Mouse (Mus musculus): ENCODE measurements at regions not wholly inside any gene's neighbourhood (a gene's known extent, or its start where the extent isn't known, plus 50 kb on each side); places are given as distances from the start of the nearest gene placed in this dataset.

GRCm38 (mm10) chr3:148572493-148572892 is 417.9 kb downstream of the Adgrl2 start:
- ATAC-seq (replicated peaks; ENCODE audit: poor library complexity), result peak; percentile 26; the same call in 1 of the 2 replicates

DNA sequence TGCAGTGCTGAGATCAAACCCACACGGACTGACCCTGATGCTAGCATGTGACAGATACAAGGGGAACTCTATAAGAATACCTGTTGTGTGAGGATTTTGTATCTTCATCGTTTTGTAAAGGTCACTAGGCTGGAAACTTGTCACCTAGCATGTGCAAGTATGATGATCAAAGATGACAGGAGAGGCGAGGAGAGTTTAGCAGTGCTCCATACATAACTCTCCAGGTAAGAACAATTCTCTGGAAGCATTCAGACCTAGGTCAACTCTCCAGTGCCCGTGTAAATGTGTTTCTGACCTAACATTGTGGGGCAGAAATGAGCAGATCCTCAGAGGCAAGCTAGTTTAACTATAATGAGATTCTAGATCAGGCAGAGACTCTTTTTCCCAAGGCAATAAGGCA is 425.6 kb downstream of the Adgrl2 start:
- ATAC-seq (replicated peaks; ENCODE audit: poor library complexity), result no peak

GRCm38 (mm10) chr3:148561211-148561610 is 429.1 kb downstream of the Adgrl2 start:
- no peak for ATAC-seq (replicated peaks; ENCODE audit: poor library complexity)

DNA sequence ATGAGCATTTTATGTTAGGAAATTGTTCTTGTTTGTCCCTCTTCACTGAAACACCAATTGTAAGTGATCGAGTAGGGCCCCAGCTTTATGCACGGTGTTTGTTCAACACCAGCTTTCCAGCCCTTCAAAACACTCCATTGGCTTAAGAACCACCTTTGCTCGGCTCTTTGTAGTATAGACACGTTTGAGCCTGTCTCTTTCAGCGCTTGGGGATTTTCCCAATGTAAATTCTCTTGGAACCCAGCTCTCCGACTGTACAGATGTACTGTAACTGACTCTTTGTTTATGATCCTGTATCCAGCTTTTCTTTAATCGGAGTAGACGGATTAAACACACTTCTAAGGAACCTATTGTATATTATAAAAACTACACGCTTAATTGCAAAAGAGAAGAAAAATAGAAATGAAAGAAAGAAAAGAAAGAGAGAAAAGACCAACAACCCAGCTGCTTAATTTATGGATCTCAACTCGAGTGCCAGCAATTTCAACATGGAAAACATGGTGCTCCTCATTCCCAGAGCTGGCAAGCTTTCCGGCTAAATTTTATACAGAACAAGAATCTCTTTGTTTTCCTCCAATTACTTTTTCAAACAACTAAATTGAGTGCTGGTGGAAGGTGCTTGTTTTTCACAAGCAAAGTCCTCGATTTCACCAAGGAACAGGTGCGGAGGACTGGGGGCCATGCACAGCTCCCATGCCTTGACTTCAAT is 430.4 kb downstream of the Adgrl2 start:
- ATAC-seq (replicated peaks; ENCODE audit: poor library complexity), result no peak

GRCm38 (mm10) chr3:148558592-148559157 is 431.7 kb downstream of the Adgrl2 start:
- ATAC-seq (replicated peaks; ENCODE audit: poor library complexity), result no peak

GRCm38 (mm10) chr3:148555324-148555723 is 435.0 kb downstream of the Adgrl2 start:
- peak; percentile 68 for ATAC-seq (replicated peaks; ENCODE audit: poor library complexity)

DNA sequence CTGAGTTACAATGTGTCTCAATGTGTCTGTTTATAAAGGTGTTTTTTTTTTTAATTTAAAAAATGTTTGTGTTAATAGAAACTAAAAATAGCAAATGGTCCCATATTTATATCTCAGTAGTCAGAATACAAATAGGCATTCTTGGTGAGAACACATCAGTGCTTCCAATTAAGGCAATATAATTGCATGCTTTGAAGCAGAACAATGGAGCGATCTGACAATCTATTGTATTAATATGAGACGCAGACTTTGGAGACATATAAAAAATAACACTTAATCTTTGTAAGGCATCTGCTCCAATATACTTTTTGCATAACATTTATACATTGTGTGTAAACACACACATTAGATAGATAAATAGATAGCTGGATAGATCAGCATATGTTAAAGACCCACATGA is 439.6 kb downstream of the Adgrl2 start:
- ATAC-seq (replicated peaks; ENCODE audit: poor library complexity), result no peak

DNA sequence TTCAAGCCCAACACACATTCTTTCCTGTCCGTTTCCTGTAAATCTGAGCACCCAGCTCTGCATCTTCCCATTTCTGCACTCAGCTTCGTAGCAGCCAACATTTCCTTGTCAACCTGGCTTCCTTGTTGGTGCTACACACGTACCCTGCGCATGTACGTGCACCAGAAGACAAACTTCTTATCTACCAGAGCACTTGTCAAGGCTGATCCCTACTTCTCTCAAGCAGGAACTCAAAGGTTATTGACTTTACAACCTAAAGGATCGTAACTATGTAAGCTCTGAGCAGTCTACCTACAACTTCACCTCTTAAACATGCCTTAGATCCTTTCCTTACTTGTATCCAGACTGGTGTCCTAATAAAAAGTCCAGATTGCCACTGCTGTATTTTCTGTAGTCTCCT is 445.4 kb downstream of the Adgrl2 start:
- no peak for ATAC-seq (replicated peaks; ENCODE audit: poor library complexity)

DNA sequence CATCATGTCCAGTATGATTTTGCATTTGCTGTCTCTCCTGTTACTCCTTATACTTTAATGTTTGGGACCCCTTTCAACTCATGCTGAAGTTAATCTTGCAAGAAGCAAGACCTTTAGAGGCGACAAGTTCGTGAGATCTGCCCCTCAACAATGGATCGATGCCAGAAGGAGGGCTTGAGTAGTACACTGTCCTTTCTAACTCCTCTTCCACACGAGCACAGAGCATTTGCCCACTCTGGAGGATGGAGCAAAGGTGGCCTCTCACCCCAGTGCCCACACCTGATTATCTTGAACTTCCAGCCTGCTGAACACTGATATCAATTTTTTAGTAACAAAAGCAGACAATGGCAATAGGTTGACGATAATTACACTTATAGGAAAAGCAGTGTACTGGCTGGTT is 448.1 kb downstream of the Adgrl2 start:
- no peak for ATAC-seq (replicated peaks; ENCODE audit: poor library complexity)

GRCm38 (mm10) chr3:148537669-148538271 is 452.6 kb downstream of the Adgrl2 start:
- ATAC-seq (replicated peaks; ENCODE audit: poor library complexity), result no peak

DNA sequence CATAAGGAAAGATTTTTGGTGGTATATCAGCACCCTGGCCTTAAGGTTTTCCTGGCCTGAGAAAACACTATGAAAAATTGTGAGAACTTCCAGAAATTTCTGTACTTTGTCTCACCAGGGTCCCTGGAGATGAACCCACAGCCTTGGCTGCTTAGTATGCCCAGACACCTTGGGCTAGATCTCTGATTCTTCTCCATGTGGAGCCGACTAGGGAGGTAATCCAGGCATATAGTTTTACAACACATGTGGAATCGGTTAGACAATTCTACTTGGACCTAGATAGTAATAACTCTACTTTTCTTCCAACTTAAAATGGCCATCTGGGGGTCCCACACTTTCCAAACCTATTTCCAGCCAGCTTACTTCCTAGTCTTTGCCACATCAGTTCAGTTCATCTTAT is 460.5 kb downstream of the Adgrl2 start:
- no peak for ATAC-seq (replicated peaks; ENCODE audit: poor library complexity)

DNA sequence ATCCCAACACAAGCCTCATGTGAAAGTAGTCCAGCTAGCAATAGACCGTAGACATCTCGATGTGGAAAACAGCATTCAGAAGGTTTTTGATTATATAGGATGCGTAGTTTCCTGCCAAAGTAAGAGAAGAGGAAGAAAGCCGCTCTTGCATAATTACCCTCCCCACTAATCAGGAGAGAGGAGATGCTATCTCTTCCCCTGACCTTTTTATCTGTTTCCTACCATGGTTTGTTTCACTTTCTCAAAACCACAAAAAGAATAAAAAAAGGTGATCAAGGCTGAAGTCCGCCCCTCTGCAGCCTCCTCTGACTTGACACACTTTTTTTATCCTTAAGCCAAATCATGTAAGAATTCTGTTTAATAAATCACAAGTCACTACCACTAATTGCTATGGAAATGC is 480.0 kb downstream of the Adgrl2 start:
- peak; percentile 92 for ATAC-seq (replicated peaks; ENCODE audit: poor library complexity)

GRCm38 (mm10) chr3:148504928-148505327 is 485.4 kb downstream of the Adgrl2 start:
- ATAC-seq (replicated peaks; ENCODE audit: poor library complexity), result peak; percentile 85

DNA sequence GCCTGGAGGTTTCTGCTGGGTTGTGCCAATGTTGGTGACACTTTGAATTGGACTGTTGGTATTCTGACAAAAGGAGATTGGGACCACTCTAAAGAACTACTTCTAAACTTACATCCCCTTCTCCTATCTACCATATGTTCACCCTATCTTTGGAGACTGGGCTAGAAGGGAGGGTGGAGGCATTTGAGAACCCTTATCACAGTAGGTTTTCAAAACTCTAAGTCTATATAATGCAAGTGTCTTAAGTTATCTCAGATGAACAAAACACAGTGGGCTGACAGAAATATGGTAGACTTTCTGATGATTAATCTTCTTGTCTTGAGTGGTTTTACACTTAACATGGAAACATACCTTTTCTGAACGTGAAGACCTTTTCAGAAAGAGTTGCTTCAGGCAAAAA is 486.9 kb downstream of the Adgrl2 start:
- 0 out of 2 replicates have a peak, but pooled peaks have one; percentile 7 for ATAC-seq (replicated peaks; ENCODE audit: poor library complexity)

GRCm38 (mm10) chr3:148501801-148502200 is 488.6 kb downstream of the Adgrl2 start:
- ATAC-seq (replicated peaks; ENCODE audit: poor library complexity), result no peak

- peak; percentile 42 for ATAC-seq (replicated peaks; ENCODE audit: poor library complexity)
These were observed 493.7 kb downstream of the Adgrl2 start for GRCm38 (mm10) chr3:148496672-148497071.

GRCm38 (mm10) chr3:148491287-148491686 is 499.1 kb downstream of the Adgrl2 start:
- peak; percentile 84 for ATAC-seq (replicated peaks; ENCODE audit: poor library complexity)

DNA sequence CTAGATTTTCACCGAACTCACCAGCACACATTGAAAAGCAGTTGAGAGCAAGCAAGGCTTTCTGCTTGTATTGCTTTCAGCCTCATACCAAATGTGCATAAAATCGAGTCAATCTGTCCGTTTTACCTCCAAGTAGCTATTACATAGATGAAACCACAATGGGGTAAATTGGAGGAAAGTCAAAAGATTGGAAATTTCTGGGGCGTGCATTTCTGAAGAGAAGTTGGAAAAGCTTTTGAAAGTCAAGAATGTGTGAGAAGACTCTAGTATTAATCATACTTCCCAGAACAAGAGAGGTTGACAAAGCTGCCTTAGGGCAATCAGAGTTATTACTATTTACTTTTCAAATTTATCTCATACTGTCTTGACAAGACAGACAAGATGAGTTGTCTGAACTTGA is 501.2 kb downstream of the Adgrl2 start:
- no peak for ATAC-seq (replicated peaks; ENCODE audit: poor library complexity)

- no peak for ATAC-seq (replicated peaks; ENCODE audit: poor library complexity)
These were observed 502.4 kb downstream of the Adgrl2 start for GRCm38 (mm10) chr3:148487949-148488348.

GRCm38 (mm10) chr3:148475862-148476261 is 514.5 kb downstream of the Adgrl2 start:
- 0 out of 2 replicates have a peak, but pooled peaks have one; percentile 1 for ATAC-seq (replicated peaks; ENCODE audit: poor library complexity)

DNA sequence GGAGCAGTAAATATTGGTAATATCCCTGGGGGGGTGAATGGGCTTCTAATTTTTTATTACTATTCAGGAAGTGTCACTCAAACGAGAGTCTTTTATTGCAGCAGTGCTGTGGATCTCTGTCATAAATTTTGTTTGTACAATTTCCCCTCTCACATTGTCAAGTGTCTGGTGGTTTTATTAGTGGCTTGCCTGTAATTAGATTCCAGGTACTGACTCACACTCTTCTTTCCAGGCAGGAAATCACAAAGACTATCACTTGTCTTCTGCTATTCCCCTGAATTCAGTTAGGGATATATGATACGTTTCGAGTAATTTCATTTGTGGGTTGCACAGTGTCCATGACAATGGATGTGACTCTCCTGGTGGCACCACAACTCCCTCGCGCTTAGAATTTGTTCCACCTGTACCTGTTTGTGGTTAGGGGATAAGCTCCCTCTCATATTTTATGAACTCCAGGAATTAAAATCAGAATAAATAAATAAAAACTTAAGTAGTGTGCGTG is 517.4 kb downstream of the Adgrl2 start:
- ATAC-seq (replicated peaks; ENCODE audit: poor library complexity), result no peak

GRCm38 (mm10) chr3:148465456-148465855 is 524.9 kb downstream of the Adgrl2 start:
- no peak for ATAC-seq (replicated peaks; ENCODE audit: poor library complexity)

All from megakaryocyte progenitor cell, adult 5-6 weeks (primary cell).